8 mouse cellular contexts compared by ENCODE assay signal in the genomic region with DNA sequence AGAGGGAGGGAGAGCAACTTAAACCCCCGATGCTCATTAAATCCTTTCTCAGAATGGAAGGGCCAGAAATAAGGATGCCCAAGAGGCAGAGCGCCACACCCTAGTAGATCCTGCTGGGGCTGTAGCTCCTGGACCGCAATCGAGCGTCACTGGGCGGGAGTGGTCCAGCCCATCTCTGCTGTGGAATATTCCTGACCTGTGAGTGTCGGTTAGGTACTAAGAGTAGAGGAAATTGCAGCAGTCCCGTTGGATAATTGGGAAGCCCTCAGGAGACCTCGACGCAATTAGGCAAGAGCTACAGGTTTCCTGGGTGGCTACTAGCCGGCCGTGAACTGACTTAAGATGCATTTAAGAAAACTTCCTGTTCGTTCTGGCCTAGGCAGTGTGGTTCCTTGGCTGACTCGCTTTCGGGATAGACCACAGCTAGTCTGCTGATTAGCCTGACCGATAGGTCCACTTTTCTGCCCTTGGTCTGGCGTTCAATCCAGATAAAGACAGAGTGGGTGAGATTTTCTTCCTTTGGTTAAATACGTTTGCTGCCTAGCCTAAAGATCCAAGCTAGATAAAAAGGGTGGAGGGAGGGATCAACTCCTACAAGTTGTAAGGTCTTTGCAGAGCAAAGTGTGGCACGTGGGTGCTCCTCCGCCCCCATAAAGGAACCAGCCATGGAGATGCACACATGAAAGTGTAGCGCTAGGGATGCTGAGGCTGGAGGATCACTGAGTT. TPM values are rescaled to one million over a fixed set of nuclear protein-coding genes. Genes with fewer than 3 reads are reported as not detected.
DNase-seq lines count a peak whose midpoint lies in the region; ATAC-seq and TF ChIP-seq lines count a peak whose summit lies in the region.

No protein-coding gene starts in this region.

- peak overlapping the region; percentile 3 for H3K27ac ChIP-seq in forebrain, embryonic 16.5 days (ENCODE audit: low read length)
- peak overlapping the region; percentile 98 for H3K27ac ChIP-seq in kidney, postnatal 0 days

- H3K4me3 ChIP-seq in forebrain, embryonic 16.5 days (replicated peaks; ENCODE audit: low read length) = peak overlapping the region; percentile 71
- peak overlapping the region; percentile 89 for H3K4me3 ChIP-seq in kidney, postnatal 0 days (replicated peaks; ENCODE audit: low read depth, low read length)

- WGBS in forebrain, embryonic 16.5 days = under 1% methylated on average over 21 of the region's 21 CpGs
- WGBS in kidney, postnatal 0 days = under 1% methylated on average over 21 of the region's 21 CpGs

- H3K9ac ChIP-seq in forebrain, embryonic 16.5 days (replicated peaks; ENCODE audit: low read depth, low read length) = peak overlapping the region; percentile 93
- H3K9ac ChIP-seq in kidney, postnatal 0 days (ENCODE audit: low read depth, low read length) = peak overlapping the region; percentile 84

- peaks cover 39% of the 10 kb centered on the region for H3K4me1 ChIP-seq in forebrain, embryonic 16.5 days (replicated peaks; ENCODE audit: control insufficient read depth, insufficient read depth, low read length)
- H3K4me1 ChIP-seq in kidney, postnatal 0 days (replicated peaks; ENCODE audit: insufficient read depth, low read length) = peaks cover 16% of the 10 kb centered on the region

- no peaks in the 10 kb centered on the region for H3K27me3 ChIP-seq in forebrain, embryonic 16.5 days (replicated peaks; ENCODE audit: control insufficient read depth, insufficient read depth, low read length)
- H3K27me3 ChIP-seq in kidney, postnatal 0 days (ENCODE audit: insufficient read depth, low read length) = no peaks in the 10 kb centered on the region

- no peaks in the 10 kb centered on the region for H3K9me3 ChIP-seq in forebrain, embryonic 16.5 days (ENCODE audit: control insufficient read depth, low read length)
- no peaks in the 10 kb centered on the region for H3K9me3 ChIP-seq in kidney, postnatal 0 days (replicated peaks; ENCODE audit: low read length)

- DNase-seq in cerebellum, adult 9-10 months = peak; percentile 41
- DNase-seq in cerebellum, adult 8-10 months = no peak
- peak; percentile 55 for DNase-seq in NIH3T3 (ENCODE audit: low read depth)
- DNase-seq in kidney, postnatal 0 days (ENCODE audit: low spot score) = peak; percentile 61
- DNase-seq in thymus, postnatal 4 days = peak; percentile 39
- no peak for DNase-seq in ovary, adult 18-20 months (ENCODE audit: low spot score)

- ATAC-seq in forebrain, embryonic 16.5 days = no peak
- ATAC-seq in kidney, postnatal 0 days (replicated peaks; ENCODE audit: low FRiP score, low read depth) = no peak
- ATAC-seq in megakaryocyte progenitor cell, adult 5-6 weeks (replicated peaks; ENCODE audit: poor library complexity) = peak; percentile 11; the same call in 1 of the 2 replicates

- H3K36me3 ChIP-seq in forebrain, embryonic 16.5 days (ENCODE audit: control insufficient read depth, insufficient read depth) = peaks cover 10% of the 10 kb centered on the region
- H3K36me3 ChIP-seq in kidney, postnatal 0 days (ENCODE audit: insufficient read depth, low read length) = peaks cover 20% of the 10 kb centered on the region

- H3K4me2 ChIP-seq in forebrain, embryonic 16.5 days (ENCODE audit: low read length) = peak overlapping the region; percentile 79
- peak overlapping the region; percentile 66 for H3K4me2 ChIP-seq in kidney, postnatal 0 days (ENCODE audit: low read length)

- no peak for TF ChIP-seq CTCF in kidney, postnatal 0 days (IDR thresholded peaks at IDR 0.05; ENCODE audit: low read depth)

RNA-seq across cellular contexts. Expression of a gene that starts 1.3 kb away (rescaled TPM):
- polyA plus RNA-seq in forebrain, embryonic 16.5 days (2015; fragmentation: Nextera tagmentation; extraction: Ambion mirVana) = 979 and 980 TPM in 2 replicates
- polyA plus RNA-seq in kidney, postnatal 0 days (2015; fragmentation: Nextera tagmentation; extraction: Ambion mirVana) = 1,062 and 1,157 TPM in 2 replicates
- 336 and 338 TPM in 2 replicates for total RNA-seq in megakaryocyte progenitor cell, adult 5-6 weeks (2015)
- total RNA-seq in megakaryocyte progenitor cell, adult 5-6 weeks (2017) = 357 and 368 TPM in 2 replicates

RNA-seq across cellular contexts. Expression of a gene that starts 36.7 kb away (rescaled TPM):
- polyA plus RNA-seq in forebrain, embryonic 16.5 days (2015; fragmentation: Nextera tagmentation; extraction: Ambion mirVana) = not detected in 2 replicates
- polyA plus RNA-seq in kidney, postnatal 0 days (2015; fragmentation: Nextera tagmentation; extraction: Ambion mirVana) = not detected in 2 replicates
- 1.2 TPM in 1 of 2 replicates, not detected in the other for total RNA-seq in megakaryocyte progenitor cell, adult 5-6 weeks (2015)
- 0.79 TPM in 1 of 2 replicates, not detected in the other for total RNA-seq in megakaryocyte progenitor cell, adult 5-6 weeks (2017)

RNA-seq across cellular contexts. Expression of a gene that starts 43.6 kb away (rescaled TPM):
- 25.2 and 34.5 TPM in 2 replicates for polyA plus RNA-seq in forebrain, embryonic 16.5 days (2015; fragmentation: Nextera tagmentation; extraction: Ambion mirVana)
- 29.1 and 29.8 TPM in 2 replicates for polyA plus RNA-seq in kidney, postnatal 0 days (2015; fragmentation: Nextera tagmentation; extraction: Ambion mirVana)
- total RNA-seq in megakaryocyte progenitor cell, adult 5-6 weeks (2015) = 49.5 TPM in 2 replicates
- total RNA-seq in megakaryocyte progenitor cell, adult 5-6 weeks (2017) = 13.8 and 23.8 TPM in 2 replicates

Comparison
In these comparisons a context has a peak if more than half of its experiments do, and no peak if none do; other contexts are left out.
1. DNase-seq: peak in cerebellum, adult 9-10 months (single experiment), NIH3T3 (single experiment), kidney, postnatal 0 days (single experiment) and thymus, postnatal 4 days (single experiment); none in cerebellum, adult 8-10 months (single experiment) and ovary, adult 18-20 months (single experiment).